Mouse (Mus musculus) lung, postnatal 10 days (tissue): ENCODE results near the gene Tmf1.

Source experiments
- DNase-seq: peaks from one replicate; pipeline ENCODE4 v3.0.0; 2021

The Tmf1 gene

GRCm38 (mm10) chr6:97178491-97179366, at the start of gene Tmf1:
TSS of gene Tmf1 (minus strand) at chr6:97179122.
- peak; percentile 96 for DNase-seq

- no peak for DNase-seq
These were observed 48.3 kb upstream of the Tmf1 start for GRCm38 (mm10) chr6:97227067-97227847.

- DNase-seq: no peak
These were observed 47.2 kb upstream of the Tmf1 start for GRCm38 (mm10) chr6:97226083-97226491.

GRCm38 (mm10) chr6:97224505-97224904, 45.6 kb upstream of the Tmf1 start:
- no peak for DNase-seq

- no peak for DNase-seq
These were observed 44.6 kb upstream of the Tmf1 start for GRCm38 (mm10) chr6:97223566-97223965.

- DNase-seq: no peak
These were observed 44.1 kb upstream of the Tmf1 start for GRCm38 (mm10) chr6:97222931-97223467.

- DNase-seq: no peak
These were observed 43.4 kb upstream of the Tmf1 start for GRCm38 (mm10) chr6:97222321-97222720.

GRCm38 (mm10) chr6:97221205-97222025, 42.5 kb upstream of the Tmf1 start:
- DNase-seq: no peak

GRCm38 (mm10) chr6:97220672-97221071, 41.8 kb upstream of the Tmf1 start:
- no peak for DNase-seq

GRCm38 (mm10) chr6:97216154-97216821, 37.4 kb upstream of the Tmf1 start:
- no peak for DNase-seq

GRCm38 (mm10) chr6:97211981-97212380, 33.1 kb upstream of the Tmf1 start:
- peak; percentile 34 for DNase-seq

- peak; percentile 21 for DNase-seq
These were observed 32.2 kb upstream of the Tmf1 start for GRCm38 (mm10) chr6:97210962-97211601.

GRCm38 (mm10) chr6:97210191-97210961, 31.5 kb upstream of the Tmf1 start, which contains the start of gene Arl6ip5:
TSS of gene Arl6ip5 (plus strand) at chr6:97210689.
- DNase-seq: peak; percentile 93

- no peak for DNase-seq
These were observed 30.8 kb upstream of the Tmf1 start for GRCm38 (mm10) chr6:97209751-97210150.

- no peak for DNase-seq
These were observed 30.3 kb upstream of the Tmf1 start for GRCm38 (mm10) chr6:97209201-97209600.

- DNase-seq: no peak
These were observed 29.5 kb upstream of the Tmf1 start for GRCm38 (mm10) chr6:97208406-97208805.

- DNase-seq: no peak
These were observed 28.2 kb upstream of the Tmf1 start for GRCm38 (mm10) chr6:97207085-97207484.

- DNase-seq: peak; percentile 100
These were observed 26.5 kb upstream of the Tmf1 start, which contains the start of gene Uba3 for GRCm38 (mm10) chr6:97205439-97205885. TSS of gene Uba3 (minus strand) at chr6:97205647.

GRCm38 (mm10) chr6:97204952-97205351, 26.0 kb upstream of the Tmf1 start:
- peak; percentile 34 for DNase-seq

GRCm38 (mm10) chr6:97204252-97204869, 25.4 kb upstream of the Tmf1 start:
- DNase-seq: no peak
